Mouse (Mus musculus) small intestine, adult 2 months (tissue): ENCODE measurements at regions not wholly inside any gene's neighbourhood (a gene's known extent, or its start where the extent isn't known, plus 50 kb on each side); places are given as distances from the start of the nearest gene placed in this dataset.

Source experiments
- CTCF ChIP-seq: fragments of 200-500 bp; IDR thresholded peaks from 2 replicates; pipeline ENCODE4 v1.5.1; 2012; ENCODE audit warnings: low read depth, mild to moderate bottlenecking, control low read depth, inconsistent platforms, low read length, moderate library complexity, mixed read lengths; ENCODE audit not compliant: insufficient replicate concordance, insufficient read length; ENCODE audit errors: extremely low read depth
- POLR2A ChIP-seq: fragments of 200-500 bp; IDR thresholded peaks from 2 replicates; pipeline ENCODE4 v1.6.1; 2012; ENCODE audit warnings: low read depth, mild to moderate bottlenecking, control low read depth, inconsistent platforms, low read length, moderate library complexity

DNA sequence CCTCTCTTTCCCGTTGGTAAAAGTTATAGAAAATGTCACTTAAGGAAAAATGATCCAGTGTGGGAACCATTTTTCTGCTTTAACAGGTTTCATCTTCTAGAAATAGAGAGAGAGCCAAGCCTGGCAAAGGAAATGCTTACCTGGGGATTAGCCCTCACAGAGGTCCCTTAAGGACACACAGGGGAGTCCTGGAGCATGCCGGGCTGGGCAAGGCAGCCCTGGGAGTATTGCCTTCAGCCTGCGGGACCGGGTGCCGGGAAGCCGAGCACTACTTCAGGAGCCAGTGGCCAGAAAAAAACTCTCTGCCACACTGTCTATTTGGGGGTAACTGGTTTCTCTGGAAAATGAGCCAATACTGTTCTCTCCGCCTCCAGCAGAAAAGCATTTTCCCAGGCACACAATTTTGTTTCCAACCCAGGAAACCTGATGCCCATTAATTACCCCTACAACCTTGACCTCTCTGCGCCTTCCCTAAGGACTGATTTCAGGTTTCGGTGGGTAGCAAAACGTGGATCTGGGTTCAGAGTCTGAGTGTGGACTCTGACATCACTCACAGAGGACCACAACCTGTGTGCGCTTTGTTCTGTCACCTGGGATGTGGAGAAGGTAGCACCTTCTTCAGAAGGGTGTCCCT is 117.9 kb downstream of the Lnpk start:
- no peak for TF ChIP-seq POLR2A
- TF ChIP-seq CTCF: no peak
